Mouse (Mus musculus): ENCODE results near the gene Srr.

Srr gene

DNA sequence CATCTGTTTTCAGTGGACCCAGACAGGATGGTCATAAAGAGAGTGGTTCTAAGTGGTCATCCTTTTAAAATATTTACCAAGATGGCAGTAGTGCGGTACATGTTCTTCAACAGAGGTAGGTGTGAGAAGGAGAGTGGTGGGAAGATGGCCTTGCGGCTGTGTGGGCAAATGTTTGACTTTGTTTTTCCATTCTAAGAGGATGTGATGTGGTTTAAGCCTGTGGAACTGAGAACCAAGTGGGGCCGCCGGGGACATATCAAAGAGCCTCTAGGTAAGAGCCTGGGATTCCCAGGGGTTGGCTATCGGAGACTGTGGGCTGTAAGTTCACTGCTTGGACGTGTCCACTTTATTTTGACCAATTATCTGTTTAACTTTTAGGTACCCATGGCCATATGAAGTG, 17.9 kb downstream of the Srr start:
- no peak for DNase-seq (ENCODE audit: low read depth, low spot score)

DNA sequence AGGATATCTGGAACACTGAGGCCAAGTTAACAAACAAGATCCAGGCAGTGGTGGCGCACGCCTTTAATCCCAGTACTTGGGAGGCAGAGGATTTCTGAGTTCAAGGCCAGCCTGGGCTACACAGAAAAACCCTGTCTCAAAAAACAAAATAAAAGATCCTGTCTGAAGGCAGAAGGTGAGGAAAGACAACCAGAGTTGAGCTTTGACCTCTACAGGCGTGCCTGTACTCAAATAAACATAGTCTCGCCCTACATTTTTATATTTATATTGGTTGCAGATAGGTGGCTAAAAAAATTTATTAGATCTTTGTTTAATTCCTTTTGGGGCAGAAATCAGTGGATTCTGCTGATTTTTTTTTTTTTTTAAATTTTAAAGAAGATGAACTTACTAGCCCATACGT, 23.3 kb downstream of the Srr start:
- no peak for DNase-seq (ENCODE audit: low read depth, low spot score)

DNA sequence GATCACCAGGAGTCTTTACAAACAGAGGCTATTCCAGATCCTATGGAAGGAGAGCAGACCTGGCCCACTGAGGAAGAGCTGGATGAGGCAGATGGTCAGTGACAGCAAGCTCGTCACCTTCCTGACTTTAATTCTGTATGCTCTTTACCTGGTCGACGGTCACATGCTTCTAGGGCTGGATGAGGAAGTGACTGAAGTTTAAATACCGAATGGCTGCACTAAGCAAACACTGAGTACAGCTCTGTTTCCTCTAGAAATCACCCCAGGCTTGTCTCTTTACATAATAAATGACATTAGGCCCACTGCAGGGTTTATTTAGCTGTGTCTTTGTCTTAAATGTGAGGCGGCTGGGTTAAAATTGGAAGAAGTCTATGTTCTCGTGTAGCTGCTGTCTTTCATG, 24.2 kb downstream of the Srr start:
- no peak for DNase-seq (ENCODE audit: low read depth, low spot score)

DNA sequence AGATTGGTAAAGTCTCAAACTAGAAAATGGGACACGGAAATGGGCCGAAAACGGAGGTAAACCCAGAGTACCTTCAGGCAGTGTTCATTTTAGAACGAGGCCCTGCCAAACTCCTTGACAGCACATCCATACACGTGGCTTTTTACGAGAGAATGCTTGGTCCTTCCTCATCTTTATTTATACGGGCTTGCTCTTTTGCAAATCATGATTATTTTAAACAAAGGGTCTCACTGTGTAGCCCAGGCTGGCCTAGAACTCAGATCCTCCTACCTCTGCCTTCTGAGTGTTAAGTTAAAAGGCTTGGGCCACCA, 27.3 kb downstream of the Srr start:
- DNase-seq (ENCODE audit: low read depth, low spot score), result no peak

DNA sequence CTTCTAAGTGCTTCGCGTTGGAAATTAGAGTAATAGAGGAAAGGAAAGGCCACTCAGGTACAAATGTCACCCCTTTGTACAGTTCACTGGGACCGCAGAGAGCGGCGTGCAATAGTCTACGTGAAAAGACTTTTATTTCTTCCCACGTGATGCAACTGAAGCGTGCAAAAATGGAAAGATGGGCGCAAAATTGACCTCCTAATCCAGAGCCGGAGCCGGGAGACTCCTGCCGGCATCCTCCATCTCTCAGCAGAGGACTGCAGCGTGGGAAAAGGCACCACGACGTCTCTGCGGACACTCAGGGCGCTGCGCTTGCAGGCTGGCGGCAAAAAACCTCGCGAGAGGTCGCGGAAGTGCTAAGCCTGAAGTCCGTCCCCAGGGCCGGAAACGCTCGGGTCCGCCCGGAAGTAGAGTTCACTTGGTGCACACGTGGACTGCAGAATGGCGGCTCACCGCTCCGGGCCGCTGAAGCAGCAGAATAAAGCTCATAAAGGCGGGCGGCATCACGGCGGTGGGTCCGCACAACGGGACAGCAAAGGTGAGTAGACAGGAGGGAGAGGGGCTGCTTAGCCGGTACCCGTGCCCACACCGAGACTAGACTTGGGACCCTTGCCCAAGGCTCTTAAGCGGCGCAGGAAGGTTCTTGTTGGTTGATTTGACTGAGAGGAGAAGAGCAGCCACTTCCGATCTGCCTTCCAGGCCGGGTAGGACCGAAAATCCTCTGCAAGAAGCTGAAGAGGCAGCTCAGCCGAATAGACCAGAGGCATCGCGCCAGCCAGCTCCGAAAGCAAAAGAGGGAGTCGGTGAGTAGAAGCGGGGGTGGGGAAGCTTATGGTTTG, 27.9 kb downstream of the Srr start, which contains the start of gene Tsr1:
Tsr1 (plus strand) TSS at position 394 of the 839 bp plus-strand sequence.
- peak; percentile 90 for DNase-seq (ENCODE audit: low read depth, low spot score)

DNA sequence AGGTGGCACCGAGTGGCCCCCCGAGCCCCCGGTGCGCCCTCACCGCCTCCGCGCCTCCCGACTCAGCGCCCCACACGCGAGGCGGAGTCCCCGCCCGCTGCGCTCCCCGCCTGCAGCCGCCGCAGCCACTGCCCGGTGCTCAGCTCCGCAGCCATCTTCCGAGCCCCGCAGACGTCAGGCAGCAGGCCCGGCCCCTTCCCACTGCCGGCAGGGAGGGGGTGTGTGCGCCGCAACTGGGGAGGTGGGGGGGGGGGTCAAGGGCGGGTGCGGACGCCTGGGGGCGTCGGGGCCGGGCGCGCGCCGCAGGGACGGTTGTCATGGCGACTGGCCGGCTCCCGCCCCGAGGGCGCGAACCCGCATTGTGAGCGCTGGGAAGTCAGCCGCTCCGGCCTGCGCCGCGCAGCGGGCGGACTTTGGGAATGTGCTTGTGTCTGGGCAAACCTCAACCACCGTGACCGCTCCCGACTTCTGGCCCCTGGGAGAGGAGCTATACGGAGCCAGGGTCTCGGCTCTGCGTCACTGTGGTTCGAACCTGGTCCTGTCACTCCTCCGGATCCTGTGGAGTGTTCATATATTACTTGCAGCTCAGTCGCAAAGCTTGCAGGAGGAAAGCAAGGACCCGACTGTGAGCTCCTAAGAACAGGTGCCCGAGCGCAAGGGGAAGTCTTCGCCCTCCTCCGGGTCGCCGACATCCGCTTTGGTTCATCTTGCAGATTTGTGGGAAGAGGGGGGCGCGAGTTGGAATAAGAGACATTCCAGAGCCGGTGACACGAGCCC, 28.7 kb downstream of the Srr start, which contains the start of gene Sgsm2:
Sgsm2 (minus strand) TSS at position 160 of the 777 bp plus-strand sequence.
- peak; percentile 76 for DNase-seq (ENCODE audit: low read depth, low spot score)

DNA sequence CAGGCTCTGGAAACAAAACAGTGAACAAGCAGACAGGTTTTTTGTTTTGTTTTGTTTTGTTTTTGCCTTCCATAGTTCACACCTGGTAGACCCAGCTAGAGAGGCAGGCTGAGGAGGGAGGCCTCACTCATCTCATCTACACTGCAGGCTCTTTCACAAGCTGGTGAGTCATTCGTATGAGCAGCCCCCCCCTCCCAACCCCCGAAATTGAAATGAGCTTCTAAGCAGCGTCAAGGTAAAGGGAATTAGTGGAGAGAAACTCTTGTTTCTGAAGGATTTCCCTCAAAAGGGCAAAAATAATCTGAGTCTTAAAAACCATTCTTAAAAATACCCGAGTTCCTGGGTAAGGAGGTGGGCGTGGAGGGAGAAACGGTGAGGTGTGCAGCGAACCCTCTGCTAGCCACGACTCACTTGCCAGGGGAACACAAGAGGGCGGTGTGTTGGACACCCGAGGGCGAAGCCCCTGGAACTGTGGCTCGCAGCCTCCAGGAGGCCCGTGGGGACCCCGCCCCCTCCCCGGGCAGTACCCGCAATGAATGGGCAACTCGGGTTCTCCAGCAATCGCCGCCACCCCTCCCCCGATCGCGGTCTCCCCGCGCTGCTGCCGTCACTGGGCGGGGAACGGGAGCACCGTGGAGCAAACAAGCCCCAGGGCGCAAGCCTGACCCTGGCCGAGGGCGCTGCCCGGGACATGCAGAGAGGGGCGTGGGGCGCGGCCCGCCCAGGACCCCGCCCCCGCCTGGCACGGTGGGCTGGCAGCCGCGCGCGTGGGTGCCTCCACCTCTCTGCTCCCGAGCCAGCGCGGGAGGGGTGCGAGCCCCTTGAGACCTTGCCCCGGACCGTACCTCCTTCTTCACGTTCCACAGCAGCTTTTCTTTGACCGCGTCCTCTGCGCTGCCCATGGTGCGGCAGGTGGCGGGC, 29.5 kb downstream of the Srr start:
- DNase-seq (ENCODE audit: low read depth, low spot score), result peak; percentile 49

DNA sequence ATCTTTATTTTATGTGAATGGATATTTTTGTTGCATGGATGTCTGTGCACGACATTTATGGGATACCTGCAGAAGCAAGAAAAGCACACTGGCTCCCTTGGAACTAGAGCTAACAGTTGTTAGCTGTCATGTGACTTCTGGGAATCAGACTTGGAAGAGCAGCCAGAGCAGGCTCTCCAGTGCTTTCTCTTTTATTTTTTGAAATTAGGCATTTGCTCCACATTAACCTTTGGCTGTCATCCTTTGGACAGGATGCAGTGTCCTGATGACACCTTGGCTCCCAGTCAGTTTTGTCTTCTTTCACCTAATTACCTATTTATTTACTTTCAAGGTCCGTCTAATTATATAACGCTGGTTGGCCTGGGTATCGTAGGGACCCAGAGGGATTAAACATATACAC, 31.1 kb downstream of the Srr start:
- no peak for DNase-seq (ENCODE audit: low read depth, low spot score)

DNA sequence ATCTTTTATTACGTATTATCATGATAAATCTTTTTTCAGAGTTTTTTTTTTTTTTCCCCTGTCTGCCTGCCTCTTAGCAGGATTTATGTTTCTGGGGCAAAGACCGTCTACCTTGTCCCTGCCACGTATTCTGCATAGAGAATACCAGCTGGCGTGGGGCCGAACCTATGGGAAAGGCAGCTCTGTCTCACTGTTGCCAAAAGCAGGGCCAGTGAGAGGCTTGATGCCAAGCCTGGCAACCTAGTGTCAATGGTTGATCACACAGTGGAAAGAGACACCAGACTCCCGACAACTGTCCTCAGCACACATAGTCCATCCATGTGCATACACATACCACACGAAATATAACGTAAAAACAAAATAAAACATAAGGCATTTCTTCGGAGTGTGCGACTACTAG, 42.6 kb downstream of the Srr start:
- no peak for DNase-seq (ENCODE audit: low read depth, low spot score)

DNA sequence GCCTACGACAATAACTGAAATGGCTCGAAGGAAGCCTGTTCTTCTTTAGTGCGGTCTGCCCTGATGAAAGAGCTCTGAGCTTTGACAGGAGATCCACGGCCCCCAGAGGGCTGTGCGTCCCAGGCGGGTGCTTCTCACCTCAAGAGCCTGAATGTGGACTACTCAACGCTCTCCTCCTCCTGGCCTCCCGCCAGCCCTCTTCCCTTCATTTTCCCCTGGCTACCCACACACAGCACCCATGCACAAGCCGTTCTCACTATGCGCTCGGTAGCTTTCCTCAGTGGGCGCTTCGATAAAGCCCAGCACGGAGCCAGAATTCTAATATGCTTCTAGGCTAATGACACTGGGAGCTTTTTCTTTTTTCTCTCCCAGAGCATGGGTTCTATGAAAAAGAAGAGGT, 43.8 kb downstream of the Srr start:
- DNase-seq (ENCODE audit: low read depth, low spot score), result no peak

DNA sequence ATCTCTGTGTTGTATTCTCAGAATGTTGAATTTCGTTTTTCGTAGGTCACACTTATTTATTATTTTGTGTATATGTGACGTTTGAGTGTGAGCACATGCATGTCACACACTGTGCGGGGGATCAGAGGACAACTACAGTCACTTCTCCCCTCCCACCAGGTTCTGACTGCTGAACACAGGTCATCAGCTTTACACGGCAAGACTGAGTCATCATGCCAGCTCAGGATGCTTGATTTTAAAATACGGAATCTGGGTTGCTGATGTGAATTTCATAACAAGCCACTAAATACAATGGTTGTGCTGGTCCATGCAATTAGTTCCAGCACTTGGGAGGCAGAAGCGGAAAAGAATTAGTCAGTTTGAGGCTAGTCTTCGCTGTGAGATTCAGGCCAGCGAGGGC, 44.7 kb downstream of the Srr start:
- no peak for DNase-seq (ENCODE audit: low read depth, low spot score)

DNA sequence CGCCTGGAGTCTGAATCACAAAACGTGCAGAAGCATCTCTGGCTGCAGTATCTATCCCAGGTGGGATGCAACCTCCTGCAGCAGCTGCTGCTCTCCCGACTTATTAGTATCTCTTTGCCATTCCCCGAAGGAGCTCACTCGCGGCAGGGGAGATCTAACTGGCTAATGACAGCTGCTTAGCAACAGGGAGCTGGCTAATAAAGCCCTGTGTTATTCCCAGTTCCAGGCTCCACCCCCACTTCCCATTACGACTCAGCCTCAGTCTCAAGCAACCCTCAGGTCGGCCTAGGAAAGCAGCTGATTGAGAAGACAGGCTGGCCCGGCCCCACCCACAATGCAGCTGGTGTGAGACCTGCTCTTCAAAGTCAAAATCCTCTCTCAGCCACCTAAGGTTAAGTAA, 48.9 kb downstream of the Srr start:
- DNase-seq (ENCODE audit: low read depth, low spot score), result peak; percentile 71

DNA sequence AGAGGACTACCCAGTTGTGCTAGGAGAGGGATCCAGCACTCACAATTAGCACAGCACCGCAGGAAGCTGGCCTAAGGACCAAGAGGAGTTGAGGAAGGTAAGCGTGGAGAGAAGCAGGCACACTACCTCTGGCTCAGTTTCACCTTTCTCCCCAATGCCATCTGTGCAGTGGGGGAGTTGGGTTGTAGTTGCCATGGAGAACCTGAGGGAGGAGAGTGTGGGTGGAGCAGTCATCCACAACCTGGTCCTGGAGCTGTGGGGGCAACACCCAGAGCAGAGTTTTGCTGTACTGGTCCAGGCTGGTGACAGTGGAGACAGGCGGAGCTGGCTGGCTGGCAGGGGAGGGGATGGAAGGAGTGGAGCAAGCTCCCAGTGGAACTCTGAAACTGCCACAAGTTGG, 51.1 kb downstream of the Srr start:
- DNase-seq (ENCODE audit: low read depth, low spot score), result no peak

DNA sequence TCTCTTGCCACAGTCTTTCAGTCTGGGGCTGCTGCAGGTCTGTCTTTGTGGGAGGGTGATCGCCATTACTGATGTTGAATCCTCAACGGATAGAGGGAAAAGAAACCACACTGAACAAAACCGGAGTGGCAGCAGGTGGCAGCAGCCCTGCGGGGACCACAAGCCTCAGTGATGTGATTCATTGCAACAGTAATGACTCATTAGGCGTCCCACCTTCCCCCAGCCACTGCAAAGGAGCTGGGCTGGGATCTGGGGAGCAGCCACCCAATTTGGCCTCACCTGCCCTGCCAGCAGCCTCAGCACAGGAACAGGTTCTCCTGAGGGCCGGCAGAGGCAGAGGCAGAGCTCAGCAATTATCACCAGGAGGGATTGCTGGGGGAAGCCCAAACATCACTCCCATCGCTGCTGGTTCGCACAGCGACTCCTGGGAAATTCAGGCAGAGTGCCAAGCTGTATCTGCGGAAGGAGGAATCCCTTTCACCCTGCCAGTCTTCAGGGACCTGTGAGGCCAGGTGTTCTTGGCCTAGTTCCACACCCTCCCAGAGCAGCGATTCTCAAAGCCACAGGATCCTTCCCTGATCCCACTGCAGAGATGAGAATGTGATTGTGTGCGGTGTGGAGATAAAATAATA, 54.6 kb downstream of the Srr start:
- no peak for DNase-seq (ENCODE audit: low read depth, low spot score)

DNA sequence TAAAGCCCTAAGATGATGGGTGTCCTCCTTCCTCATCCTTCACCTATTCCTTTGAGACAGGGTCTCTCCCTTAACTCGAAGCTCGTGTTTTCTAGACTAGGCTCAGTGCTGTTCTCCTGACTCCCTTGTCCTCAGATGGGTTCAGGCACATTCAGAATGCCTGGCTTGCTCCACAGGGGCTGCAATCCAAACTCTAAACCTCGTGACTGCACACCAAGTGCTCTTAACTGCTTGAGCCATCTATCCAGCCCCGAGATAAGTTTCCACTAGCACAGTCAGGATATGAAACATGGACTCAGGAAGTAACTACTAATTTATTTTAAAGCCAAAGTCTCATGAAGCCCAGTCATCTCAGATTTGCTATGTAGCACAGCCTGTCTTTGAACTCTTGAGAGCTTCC, 55.2 kb downstream of the Srr start:
- no peak for DNase-seq (ENCODE audit: low read depth, low spot score)

DNA sequence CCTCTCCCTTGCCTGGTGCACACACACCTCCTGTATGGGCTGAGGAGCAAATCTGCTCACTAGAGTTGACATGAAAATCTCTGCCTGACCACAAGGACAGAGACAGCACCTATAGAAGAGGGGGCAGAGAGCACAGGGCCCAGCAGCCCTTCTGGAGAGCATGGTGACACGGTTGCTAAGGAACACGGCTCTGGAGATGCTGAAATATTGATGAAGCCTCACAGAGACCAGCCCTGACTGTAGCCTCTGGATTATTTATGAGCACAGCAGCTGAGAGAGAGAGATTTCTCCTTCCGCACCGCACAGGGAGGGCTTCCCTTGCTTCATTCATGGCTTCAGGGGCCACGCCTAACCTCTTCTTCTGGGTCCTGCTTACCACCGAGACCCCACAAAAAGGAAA, 56.1 kb downstream of the Srr start:
- no peak for DNase-seq (ENCODE audit: low read depth, low spot score)

DNA sequence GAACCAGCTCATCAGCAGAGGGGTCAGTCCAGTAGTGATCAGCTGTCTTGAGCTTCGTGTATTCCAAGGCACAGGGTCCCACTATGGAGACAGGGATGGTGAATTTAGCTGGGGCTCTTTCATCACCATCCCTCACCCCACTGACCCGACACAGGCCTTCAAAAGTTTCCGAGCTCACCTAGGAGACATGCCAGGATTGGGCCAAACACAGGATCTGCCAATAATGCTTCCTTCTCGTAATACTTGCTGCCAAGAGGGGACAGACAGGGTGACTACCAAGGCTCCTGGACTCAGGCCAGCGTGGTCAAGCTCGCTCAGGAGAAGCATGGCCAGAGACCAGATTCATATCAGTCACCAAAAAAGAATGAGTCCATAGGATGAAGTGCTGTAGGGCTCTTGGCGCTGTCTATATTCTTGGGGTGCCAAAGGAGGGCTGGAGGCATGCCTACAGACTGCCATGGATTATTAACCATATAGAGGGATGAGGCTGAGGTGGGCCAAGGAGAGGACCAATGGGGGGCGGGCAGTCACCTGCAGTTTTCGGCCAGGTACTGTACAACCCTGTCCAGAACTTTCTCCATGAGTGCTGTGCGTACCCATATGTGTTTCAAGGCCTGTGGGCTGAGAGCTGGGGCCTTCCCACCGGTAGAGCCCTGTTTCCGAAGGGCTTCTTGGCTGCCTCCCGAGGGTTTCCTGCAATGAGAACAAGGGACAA, 57.5 kb downstream of the Srr start:
- DNase-seq (ENCODE audit: low read depth, low spot score), result no peak

DNA sequence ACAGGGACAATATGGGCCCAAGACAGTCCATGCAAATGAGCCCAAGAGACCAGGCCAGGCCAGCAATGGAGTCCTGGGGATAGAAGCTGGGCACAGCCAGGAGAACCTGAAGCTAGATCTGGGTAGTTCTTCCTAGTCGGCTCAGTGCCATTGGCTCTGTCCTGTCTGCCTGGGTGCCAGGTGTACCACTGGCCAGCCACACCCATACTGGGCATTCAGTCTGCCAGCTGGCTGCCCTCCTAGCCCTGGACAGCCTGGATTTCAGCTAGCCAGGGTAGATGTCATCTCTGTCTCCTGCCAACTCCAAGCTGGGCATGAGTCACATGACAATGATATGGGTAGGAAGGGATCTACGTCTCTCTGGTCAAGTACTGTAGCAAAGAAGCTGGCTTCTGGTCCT, 58.6 kb downstream of the Srr start:
- DNase-seq (ENCODE audit: low read depth, low spot score), result no peak

DNA sequence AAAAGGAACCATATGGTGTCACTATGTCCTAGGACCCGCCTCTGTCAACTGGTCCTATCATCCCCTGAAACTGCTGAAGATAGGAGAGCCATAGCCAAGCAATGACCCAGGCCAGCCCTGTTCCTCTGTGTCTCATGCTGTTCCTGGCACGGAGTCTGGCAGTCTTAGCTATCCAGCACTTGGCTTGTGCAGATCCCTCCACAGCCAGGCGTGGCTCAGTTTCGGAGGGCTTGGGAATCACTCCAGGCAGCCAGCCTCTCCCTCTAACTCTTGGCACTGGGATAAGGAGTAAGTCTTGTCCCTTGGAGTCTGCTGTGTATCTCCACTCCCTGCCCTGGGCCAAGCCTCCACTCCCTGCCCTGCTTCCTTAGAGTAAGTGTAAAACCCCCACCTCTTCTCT, 59.1 kb downstream of the Srr start:
- DNase-seq (ENCODE audit: low read depth, low spot score), result no peak

DNA sequence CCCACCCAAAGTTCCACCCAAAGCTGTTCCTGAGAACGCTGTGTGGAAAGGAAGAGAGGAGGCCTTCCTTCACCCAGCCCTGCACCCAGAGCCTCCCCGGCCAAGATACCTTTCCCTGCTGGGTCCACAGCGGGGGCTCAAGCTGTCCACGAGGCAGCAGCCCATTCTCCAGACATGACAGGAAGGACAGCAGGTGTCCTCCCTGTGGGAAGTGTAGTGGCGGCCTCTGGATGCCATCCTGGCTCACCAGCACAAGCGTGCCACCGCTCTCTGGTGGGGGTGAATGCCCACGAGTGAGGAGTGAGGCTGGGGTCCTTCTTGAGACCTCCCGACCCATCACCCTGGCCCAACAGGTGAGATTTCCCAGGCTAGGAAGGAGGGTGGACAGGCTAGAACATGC, 60.5 kb downstream of the Srr start:
- DNase-seq (ENCODE audit: low read depth, low spot score), result no peak

DNA sequence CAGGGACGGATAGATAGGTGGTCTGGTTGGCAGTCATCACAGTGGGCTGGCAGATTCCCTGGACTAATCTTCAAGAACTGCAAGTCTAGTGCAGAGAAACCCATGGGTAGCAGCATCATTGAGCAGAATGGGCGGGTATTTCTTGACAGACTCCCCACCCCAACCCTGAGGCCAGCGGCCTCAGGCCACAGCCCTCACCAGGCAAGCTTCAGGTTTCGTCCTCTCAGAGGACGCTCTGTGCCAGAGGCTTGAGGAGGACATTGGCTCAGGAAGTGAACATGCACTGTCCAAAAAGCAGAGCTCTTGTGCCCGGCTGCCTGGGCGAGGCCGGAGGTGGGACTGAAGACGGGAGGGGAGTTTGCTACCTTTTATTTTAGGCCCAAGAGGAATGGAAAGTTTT, 61.3 kb downstream of the Srr start:
- no peak for DNase-seq (ENCODE audit: low read depth, low spot score)
